Mouse (Mus musculus) forebrain, embryonic 14.5 days (tissue): ENCODE results near the gene Tmem119. TPM values are rescaled to one million over a fixed set of nuclear protein-coding genes. Genes with fewer than 3 reads are reported as not detected.

Source experiments
- polyA plus RNA-seq: library from polyadenylated mRNA; unstranded; fragments of >200 nt; fragmentation: Nextera tagmentation; extraction: Ambion mirVana; gene quantifications from 2 replicates; pipeline ENCODE4 v1.2.1, GENCODE M21; 2014

Gene Tmem119
- polyA plus RNA-seq, 1 experiment from 2014 or later = 3.3 TPM

Other genes starting within 250 kb of the Tmem119 start
- 1.6 and 1.7 TPM in 2 replicates for gene Cmklr1, start 150.1 kb downstream of the Tmem119 start, polyA plus RNA-seq
- gene 1700069L16Rik, start 75.7 kb downstream of the Tmem119 start, polyA plus RNA-seq = not detected in 2 replicates
- 5.0 and 5.8 TPM in 2 replicates for gene Ficd, start 64.7 kb downstream of the Tmem119 start, polyA plus RNA-seq
- 27.3 and 38.8 TPM in 2 replicates for gene Sart3, start 28.0 kb downstream of the Tmem119 start, polyA plus RNA-seq
- gene Iscu, start 27.8 kb downstream of the Tmem119 start, polyA plus RNA-seq = 101 TPM in 2 replicates
- gene Selplg, start 32.1 kb upstream of the Tmem119 start, polyA plus RNA-seq = 1.8 and 1.9 TPM in 2 replicates
- 169 and 193 TPM in 2 replicates for gene Coro1c, start 108.2 kb upstream of the Tmem119 start, polyA plus RNA-seq
- gene Ssh1, start 193.4 kb upstream of the Tmem119 start, polyA plus RNA-seq = 16.0 and 16.6 TPM in 2 replicates
- not detected in 2 replicates for gene Dao, start 203.2 kb upstream of the Tmem119 start, polyA plus RNA-seq